Mouse (Mus musculus) liver, embryonic 13.5 days (tissue): ENCODE measurements around the gene Hist1h2bq. TPM values are rescaled to one million over a fixed set of nuclear protein-coding genes. Genes with fewer than 3 reads are reported as not detected.
A peak's percentile ranks its signal among the peaks of the same experiment; 100 is the strongest.
"Not testable (repeated sequence)": the region's sequence is repeated elsewhere in the genome, so short reads cannot be mapped to it uniquely, and the experiment has no call there.

Experiments used
- ATAC-seq: fragments of 200-750 bp; cut with Nextera tagmentation; 2 replicates; pipeline ENCODE4 v1.8.0; 2017; ENCODE audit warnings: low read depth, mild to moderate bottlenecking, moderate number of reproducible peaks, moderate library complexity
- DNase-seq: peaks from one replicate; pipeline ENCODE4 v3.0.0; 2022
- H3K27ac ChIP-seq: fragments of 300-500 bp; sonication (generic); 2 replicates; pipeline ENCODE4 v1.5.1; 2015; ENCODE audit warnings: moderate library complexity, mild to moderate bottlenecking, inconsistent platforms
- H3K27me3 ChIP-seq: fragments of 300-500 bp; sonication (generic); 2 replicates; pipeline ENCODE4 v1.6.1; 2015; ENCODE audit warnings: mild to moderate bottlenecking, inconsistent platforms
- H3K36me3 ChIP-seq: fragments of 300-500 bp; sonication (generic); 2 replicates; pipeline ENCODE4 v1.6.1; 2015; ENCODE audit warnings: mild to moderate bottlenecking, inconsistent platforms
- H3K4me1 ChIP-seq: fragments of 300-500 bp; sonication (generic); replicated peaks from 2 replicates; pipeline ENCODE4 v1.6.1; 2015; ENCODE audit warnings: inconsistent platforms
- H3K4me2 ChIP-seq: fragments of 300-500 bp; sonication (generic); 2 replicates; pipeline ENCODE4 v1.6.1; 2015; ENCODE audit warnings: inconsistent platforms, mild to moderate bottlenecking, moderate library complexity
- H3K4me3 ChIP-seq: fragments of 300-500 bp; sonication (generic); replicated peaks from 2 replicates; pipeline ENCODE4 v1.5.1; 2015; ENCODE audit warnings: mild to moderate bottlenecking, inconsistent platforms
- H3K9ac ChIP-seq: fragments of 300-500 bp; sonication (generic); 2 replicates; pipeline ENCODE4 v1.6.1; 2015; ENCODE audit warnings: mild to moderate bottlenecking, inconsistent platforms
- H3K9me3 ChIP-seq: fragments of 300-500 bp; sonication (generic); replicated peaks from 2 replicates; pipeline ENCODE4 v1.6.1; 2016; ENCODE audit warnings: inconsistent platforms
- WGBS: fragments of 180-500 bp; shearing (Covaris S2); methylation state at CpG from one replicate; pipeline ENCODE4 v1.1.7; 2015; ENCODE audit not compliant: insufficient replicate concordance; 5-methylcytosine and 5-hydroxymethylcytosine counted together
- polyA plus RNA-seq: library from polyadenylated mRNA; unstranded; fragments of >200 nt; fragmentation: Nextera tagmentation; extraction: Ambion mirVana; gene quantifications from 2 replicates; pipeline ENCODE4 v1.2.1, GENCODE M21; 2015

The Hist1h2bq gene
- polyA plus RNA-seq, 1 experiment from 2014 or later = 34.4 TPM

GRCm38 (mm10) chr13:21828511-21828910 is 18.5 kb upstream of the Hist1h2bq start:
- WGBS = 79% methylated on average over 3 of the region's 3 CpGs
- no peak overlapping the region for H3K4me2 ChIP-seq
- no peak overlapping the region for H3K9ac ChIP-seq
- H3K4me3 ChIP-seq = no peak overlapping the region
- no peaks in the 10 kb centered on the region for H3K9me3 ChIP-seq
- H3K4me1 ChIP-seq = peaks cover 31% of the 10 kb centered on the region
- peaks cover 4% of the 10 kb centered on the region; the same call in 1 of the 2 replicates for H3K36me3 ChIP-seq
- H3K27ac ChIP-seq = 0 out of 2 replicates have a peak overlapping the region, but pooled peaks have one; percentile 87
- no peak for ATAC-seq
- no peak for DNase-seq
- no peaks in the 10 kb centered on the region for H3K27me3 ChIP-seq

- ATAC-seq = peak; percentile 61; the same call in 1 of the 2 replicates
- H3K9me3 ChIP-seq, H3K4me2 ChIP-seq, H3K27ac ChIP-seq, H3K4me1 ChIP-seq, H3K36me3 ChIP-seq, H3K4me3 ChIP-seq, H3K9ac ChIP-seq, H3K27me3 ChIP-seq, DNase-seq: not testable (repeated sequence)
- WGBS = 69% methylated on average over 7 of the region's 16 CpGs
Measured at GRCm38 (mm10) chr13:21820082-21820890, 10.3 kb upstream of the Hist1h2bq start.

GRCm38 (mm10) chr13:21812092-21812491 is 2.1 kb upstream of the Hist1h2bq start:
- not testable (repeated sequence) for H3K36me3 ChIP-seq, H3K9me3 ChIP-seq, H3K27me3 ChIP-seq, H3K4me1 ChIP-seq
- Histone ChIP-seq H3K9ac (peak overlapping the region; percentile 57), H3K4me2 (peak overlapping the region; percentile 48), H3K27ac (peak overlapping the region; percentile 86), H3K4me3 (peak overlapping the region; percentile 37)
- DNase-seq = peak; percentile 53
- ATAC-seq = peak; percentile 62
- under 1% methylated on average over 14 of the region's 14 CpGs for WGBS

GRCm38 (mm10) chr13:21811539-21811938 is 1.5 kb upstream of the Hist1h2bq start, which contains the start of gene Hist1h4m:
Hist1h4m (plus strand) TSS chr13:21811746.
- H3K27me3 ChIP-seq = not testable (repeated sequence)
- peak within 1 kb of the TSS; percentile 48 for H3K4me2 ChIP-seq
- no CpG with 5 or more reads among the region's 24 CpGs for WGBS

GRCm38 (mm10) chr13:21811074-21811473 is 1.1 kb upstream of the Hist1h2bq start:
- H3K27ac ChIP-seq, H3K9ac ChIP-seq, H3K9me3 ChIP-seq, DNase-seq, H3K4me2 ChIP-seq, H3K4me1 ChIP-seq, H3K36me3 ChIP-seq, H3K4me3 ChIP-seq, H3K27me3 ChIP-seq: not testable (repeated sequence)
- no CpG with 5 or more reads among the region's 8 CpGs for WGBS
- peak; percentile 5; the same call in 1 of the 2 replicates for ATAC-seq

More at GRCm38 (mm10) chr13:21811539-21811938, 1.5 kb upstream of the Hist1h2bq start, which contains the start of gene Hist1h4m:
- H3K4me3 ChIP-seq = peak within 1 kb of the TSS; percentile 37
- peak; percentile 19 for ATAC-seq
- H3K9ac ChIP-seq = peak within 1 kb of the TSS; percentile 57
- H3K4me1 ChIP-seq, H3K9me3 ChIP-seq, H3K36me3 ChIP-seq, DNase-seq: not testable (repeated sequence)
- peak within 1 kb of the TSS; percentile 86 for H3K27ac ChIP-seq

GRCm38 (mm10) chr13:21803058-21803457 is 6.9 kb downstream of the Hist1h2bq start:
- not testable (repeated sequence) for DNase-seq, H3K4me3 ChIP-seq, H3K36me3 ChIP-seq, H3K27ac ChIP-seq, H3K27me3 ChIP-seq, H3K9me3 ChIP-seq, H3K9ac ChIP-seq, H3K4me1 ChIP-seq, H3K4me2 ChIP-seq
- no CpG with 5 or more reads among the region's 4 CpGs for WGBS
- peak; percentile 68 for ATAC-seq

GRCm38 (mm10) chr13:21797163-21797562 is 12.8 kb downstream of the Hist1h2bq start:
- H3K27me3 ChIP-seq, DNase-seq, H3K4me2 ChIP-seq, H3K4me1 ChIP-seq, H3K9ac ChIP-seq, H3K36me3 ChIP-seq, H3K9me3 ChIP-seq, H3K4me3 ChIP-seq, H3K27ac ChIP-seq: not testable (repeated sequence)
- ATAC-seq = peak; percentile 74

- H3K36me3 ChIP-seq = no peaks in the 10 kb centered on the region
Measured at GRCm38 (mm10) chr13:21795584-21795983, 14.4 kb downstream of the Hist1h2bq start.

GRCm38 (mm10) chr13:21790601-21791283 is 19.3 kb downstream of the Hist1h2bq start:
- Histone ChIP-seq H3K27me3 (no peaks in the 10 kb centered on the region), H3K4me1 (peaks cover 36% of the 10 kb centered on the region), H3K36me3 (no peaks in the 10 kb centered on the region), H3K27ac (no peak overlapping the region), H3K9me3 (no peaks in the 10 kb centered on the region), H3K4me3 (no peak overlapping the region), H3K9ac (peak overlapping the region; percentile 52; the same call in 1 of the 2 replicates), H3K4me2 (peak overlapping the region; percentile 41)
- 33% methylated on average over 17 of the region's 18 CpGs for WGBS
- DNase-seq (no peak), ATAC-seq (no peak)

More at GRCm38 (mm10) chr13:21795584-21795983, 14.4 kb downstream of the Hist1h2bq start:
- Histone ChIP-seq H3K4me2 (no peak overlapping the region), H3K27me3 (no peaks in the 10 kb centered on the region), H3K4me3 (no peak overlapping the region), H3K9me3 (no peaks in the 10 kb centered on the region), H3K27ac (no peak overlapping the region), H3K4me1 (peaks cover 5% of the 10 kb centered on the region), H3K9ac (no peak overlapping the region)
- ATAC-seq (no peak), DNase-seq (no peak)
- WGBS = 78% methylated on average over 7 of the region's 7 CpGs

- DNase-seq = no peak
- H3K9ac ChIP-seq = peak overlapping the region; percentile 81
- H3K27me3 ChIP-seq = no peaks in the 10 kb centered on the region
- 0 out of 2 replicates have a peak overlapping the region, but pooled peaks have one; percentile 34 for H3K4me2 ChIP-seq
- ATAC-seq = no peak
- H3K4me3 ChIP-seq = no peak overlapping the region
- peak overlapping the region; percentile 100 for H3K27ac ChIP-seq
- H3K9me3 ChIP-seq = no peaks in the 10 kb centered on the region
- H3K36me3 ChIP-seq = no peaks in the 10 kb centered on the region
- peaks cover 44% of the 10 kb centered on the region for H3K4me1 ChIP-seq
- WGBS = 39% methylated on average over 6 of the region's 6 CpGs
Measured at GRCm38 (mm10) chr13:21789925-21790324, 20.1 kb downstream of the Hist1h2bq start.

- ATAC-seq = peak; percentile 17
- H3K9me3 ChIP-seq = no peaks in the 10 kb centered on the region
- peak overlapping the region; percentile 51 for H3K4me3 ChIP-seq
- peak overlapping the region; percentile 100 for H3K27ac ChIP-seq
- H3K4me1 ChIP-seq = peaks cover 57% of the 10 kb centered on the region
- H3K36me3 ChIP-seq = no peaks in the 10 kb centered on the region
- WGBS = 16% methylated on average over 18 of the region's 21 CpGs
- peak overlapping the region; percentile 81 for H3K9ac ChIP-seq
- DNase-seq = peak; percentile 13
- no peaks in the 10 kb centered on the region for H3K27me3 ChIP-seq
- peak overlapping the region; percentile 59 for H3K4me2 ChIP-seq
Measured at GRCm38 (mm10) chr13:21787760-21788593, 22.0 kb downstream of the Hist1h2bq start.
